Mouse (Mus musculus): ENCODE data around the gene Erp27.
"Not testable (repeated sequence)": the region's sequence is repeated elsewhere in the genome, so short reads cannot be mapped to it uniquely, and the experiment has no call there.

Gene Erp27

DNA sequence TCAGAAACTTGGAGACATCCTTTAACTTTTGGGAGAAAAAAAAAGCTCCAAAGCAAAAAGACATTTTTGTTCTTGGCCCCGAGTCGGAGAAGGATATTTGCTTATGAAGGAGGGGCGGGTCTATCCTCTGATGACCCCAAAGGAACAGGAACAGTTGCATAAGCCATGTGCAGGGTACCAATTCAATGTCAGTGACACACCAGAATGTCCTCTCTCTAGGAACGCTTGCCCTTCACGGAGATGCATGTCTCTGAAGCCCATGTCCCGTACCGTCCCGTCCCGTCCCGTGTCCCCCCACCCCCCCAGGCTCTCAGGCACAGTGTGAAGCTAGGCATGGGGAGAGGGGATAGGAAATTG is 15.1 kb downstream of the Erp27 start:
- no peak for DNase-seq (ENCODE audit: low read depth)

GRCm38 (mm10) chr6:136906283-136906936 is 15.6 kb downstream of the Erp27 start:
- DNase-seq (ENCODE audit: low read depth): no peak

DNA sequence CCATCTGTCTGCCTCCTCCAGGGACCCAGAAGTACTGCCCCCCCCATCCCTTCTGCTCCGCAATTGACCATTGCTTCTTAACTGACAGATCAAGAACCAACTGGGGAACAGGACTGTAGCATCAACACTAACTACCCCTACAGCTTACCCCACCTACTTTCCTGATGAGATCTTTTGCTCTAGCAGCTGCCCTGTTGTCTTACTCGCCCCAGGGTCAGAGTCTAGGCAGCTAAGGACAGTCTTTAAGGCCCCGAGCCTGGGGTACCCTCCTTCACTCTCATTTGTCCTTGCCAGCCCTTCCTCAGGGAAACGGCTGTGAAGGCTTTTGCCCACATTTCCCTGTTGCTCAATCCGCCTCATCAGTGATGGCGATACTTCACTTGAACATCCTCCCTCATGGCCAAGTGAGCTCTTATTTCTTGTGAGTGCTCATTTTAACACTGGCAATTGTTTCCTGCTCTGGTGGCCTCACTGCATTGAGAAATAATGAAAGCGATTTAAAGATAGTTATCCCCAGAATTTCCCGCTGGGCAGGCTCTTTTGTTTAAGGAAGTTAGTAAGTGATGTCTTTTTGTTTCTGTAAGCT is 18.0 kb downstream of the Erp27 start:
- no peak for DNase-seq (ENCODE audit: low read depth)

GRCm38 (mm10) chr6:136902527-136902926 is 19.5 kb downstream of the Erp27 start:
- DNase-seq (ENCODE audit: low read depth): peak; percentile 52

GRCm38 (mm10) chr6:136901010-136901409 is 21.0 kb downstream of the Erp27 start:
- DNase-seq (ENCODE audit: low read depth): no peak

DNA sequence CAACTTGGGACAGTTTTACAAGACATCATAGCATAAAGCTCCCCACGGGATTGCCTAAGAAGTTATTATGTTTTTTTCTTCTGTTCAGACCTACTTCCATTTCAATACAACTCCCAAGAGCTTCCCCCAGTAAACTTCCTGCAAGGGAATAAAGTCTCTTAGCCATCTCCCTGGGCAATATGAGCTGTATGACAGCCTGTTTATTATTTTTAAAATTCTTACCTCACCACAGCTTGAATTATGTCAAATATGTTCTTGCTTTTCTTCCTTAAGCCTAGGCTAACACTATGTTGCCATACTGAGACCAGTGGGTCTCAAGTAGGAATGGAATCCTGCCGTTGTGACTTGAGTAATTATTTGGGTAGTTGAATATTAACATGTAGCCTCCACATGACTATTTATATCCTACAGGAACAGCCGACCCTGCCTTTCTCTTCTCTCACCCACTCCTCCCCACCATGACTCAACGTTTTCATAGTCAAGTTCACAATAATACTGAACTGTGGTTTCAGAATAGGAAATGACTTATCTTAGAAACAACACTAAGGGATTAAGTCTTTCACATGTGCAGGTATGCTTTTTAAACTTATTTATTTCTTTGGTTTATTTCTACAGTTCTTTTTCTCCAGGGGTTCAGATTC is 21.5 kb downstream of the Erp27 start:
- DNase-seq (ENCODE audit: low read depth): peak; percentile 46

DNA sequence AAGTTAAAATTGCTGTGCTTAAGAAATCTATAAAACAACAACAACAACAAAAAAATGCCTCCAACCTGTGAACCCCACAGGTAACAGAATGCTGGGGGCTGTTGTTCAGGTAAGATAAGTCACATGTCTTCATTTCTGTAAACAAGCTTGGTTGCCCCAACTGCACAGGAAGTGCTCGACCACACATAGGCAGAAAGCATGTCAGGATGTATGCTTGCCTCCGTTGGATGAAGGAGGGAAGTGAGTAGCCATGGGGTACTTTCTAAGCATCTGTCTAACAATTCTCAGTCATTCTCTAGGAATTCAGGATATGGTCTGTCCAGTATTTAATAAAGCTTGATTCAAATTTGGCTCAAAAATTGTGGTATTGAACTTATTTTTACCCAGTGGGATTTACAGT is 23.0 kb downstream of the Erp27 start:
- DNase-seq (ENCODE audit: low read depth): peak; percentile 56

DNA sequence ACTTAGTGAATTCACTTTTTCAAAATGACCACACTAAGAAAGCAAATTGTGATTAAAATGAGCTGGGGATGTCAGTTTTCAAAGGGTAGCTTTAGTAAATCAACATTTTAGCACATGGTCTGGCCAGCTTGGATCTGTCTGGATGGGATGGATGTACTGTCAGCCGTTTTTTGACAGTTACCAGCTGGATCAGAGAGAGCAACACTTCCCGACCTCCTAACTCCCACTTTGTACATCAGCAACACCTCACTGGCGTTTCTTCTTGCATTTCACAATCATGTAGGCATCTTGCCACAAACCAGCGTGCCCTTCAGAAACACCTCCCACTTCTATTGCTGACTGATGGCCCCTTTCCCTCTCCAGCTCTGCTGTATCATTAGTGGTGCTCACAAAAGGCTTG is 23.8 kb downstream of the Erp27 start:
- DNase-seq (ENCODE audit: low read depth): no peak

DNA sequence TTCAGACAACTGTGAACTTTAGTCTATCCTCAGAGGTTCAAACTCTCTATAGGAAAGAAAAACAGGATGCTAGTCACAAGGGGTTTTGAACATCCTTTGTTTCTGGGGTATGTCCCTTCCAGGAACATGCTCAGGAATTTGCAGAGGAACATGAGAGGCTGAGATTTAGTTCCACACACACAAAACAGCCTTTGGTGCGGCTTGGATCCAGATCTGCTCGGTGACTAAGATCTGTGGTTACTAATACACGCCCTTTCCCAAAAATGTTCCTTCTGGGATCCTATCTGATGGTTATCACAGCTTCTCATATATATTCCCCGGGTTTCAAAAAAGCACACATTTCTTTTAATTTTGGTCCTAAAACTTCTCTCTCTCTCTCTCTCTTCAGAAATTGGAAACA is 24.2 kb downstream of the Erp27 start:
- DNase-seq (ENCODE audit: low read depth): no peak

GRCm38 (mm10) chr6:136894532-136895339 is 27.2 kb downstream of the Erp27 start:
- DNase-seq (ENCODE audit: low read depth): no peak

DNA sequence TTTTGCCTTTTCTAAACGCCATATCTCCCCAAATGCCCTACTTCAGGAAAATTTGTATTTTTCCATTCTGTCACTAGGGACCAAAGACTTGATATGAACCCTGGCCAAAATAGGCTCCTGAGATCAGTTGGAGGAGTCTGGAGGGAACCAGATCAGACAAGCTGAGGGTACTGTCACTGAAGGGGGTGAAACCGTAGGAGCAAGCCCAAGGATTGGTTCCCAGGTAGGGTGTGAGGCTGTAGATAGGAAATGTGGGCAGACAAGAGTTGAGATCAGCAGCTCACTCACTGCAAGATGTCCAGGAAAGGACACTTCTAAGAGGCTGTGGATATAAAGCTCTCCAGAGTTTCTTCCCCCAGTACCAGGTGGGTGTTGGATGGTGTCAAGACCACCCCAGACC is 30.0 kb downstream of the Erp27 start:
- no peak for DNase-seq (ENCODE audit: low read depth)

GRCm38 (mm10) chr6:136889554-136889953 is 32.4 kb downstream of the Erp27 start:
- no peak for DNase-seq (ENCODE audit: low read depth)

GRCm38 (mm10) chr6:136889067-136889466 is 32.9 kb downstream of the Erp27 start:
- DNase-seq (ENCODE audit: low read depth): no peak

- DNase-seq (ENCODE audit: low read depth): no peak
These were observed 34.1 kb downstream of the Erp27 start for GRCm38 (mm10) chr6:136887854-136888253.

DNA sequence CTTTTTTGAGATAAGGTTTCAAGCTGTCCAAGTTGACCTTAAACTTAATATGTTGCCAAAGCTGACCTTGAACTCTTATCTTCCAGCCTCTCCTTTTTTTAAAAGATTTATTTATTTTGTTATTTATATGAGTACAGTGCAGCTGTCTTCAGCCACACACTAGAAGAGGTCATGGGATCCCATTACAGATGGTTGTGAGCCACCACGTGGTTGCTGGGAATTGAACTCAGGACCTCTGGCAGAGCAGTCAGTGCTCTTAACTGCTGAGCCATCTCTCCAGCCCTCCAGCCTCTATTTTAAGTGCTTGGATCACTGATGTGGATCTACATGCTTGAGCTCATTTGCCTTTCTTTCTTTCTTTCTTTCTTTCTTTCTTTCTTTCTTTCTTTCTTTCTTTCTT is 37.2 kb downstream of the Erp27 start:
- DNase-seq (ENCODE audit: low read depth): not testable (repeated sequence)

GRCm38 (mm10) chr6:136883961-136884360 is 38.0 kb downstream of the Erp27 start:
- no peak for DNase-seq (ENCODE audit: low read depth)

- no peak for DNase-seq (ENCODE audit: low read depth)
These were observed 38.5 kb downstream of the Erp27 start for GRCm38 (mm10) chr6:136883431-136883915.

GRCm38 (mm10) chr6:136881678-136882077 is 40.3 kb downstream of the Erp27 start:
- no peak for DNase-seq (ENCODE audit: low read depth)

DNA sequence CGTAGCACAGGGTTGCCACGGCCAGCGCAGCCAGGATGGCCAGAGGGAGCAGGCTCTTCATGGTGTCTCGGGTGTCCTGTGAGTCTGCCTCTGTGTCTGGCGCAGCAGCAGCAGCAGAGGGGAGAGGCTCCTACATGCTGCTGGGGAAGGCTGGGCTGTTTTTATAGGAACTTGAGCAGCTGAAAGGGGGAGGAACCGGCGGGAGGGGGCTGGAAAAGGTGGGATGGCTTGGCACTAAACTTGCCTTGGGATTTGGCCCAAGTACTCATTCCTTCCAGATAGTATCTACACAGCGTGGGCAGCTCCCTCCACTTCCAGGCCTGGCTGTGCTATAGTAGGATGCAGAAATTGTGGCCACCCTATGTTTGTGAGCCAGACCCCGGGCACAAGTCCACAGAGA is 46.3 kb downstream of the Erp27 start, which contains the start of gene Mgp:
Mgp (minus strand) TSS at position 154 of the 400 bp plus-strand sequence.
- no peak for DNase-seq (ENCODE audit: low read depth)

GRCm38 (mm10) chr6:136874599-136874998 is 47.4 kb downstream of the Erp27 start:
- no peak for DNase-seq (ENCODE audit: low read depth)

DNA sequence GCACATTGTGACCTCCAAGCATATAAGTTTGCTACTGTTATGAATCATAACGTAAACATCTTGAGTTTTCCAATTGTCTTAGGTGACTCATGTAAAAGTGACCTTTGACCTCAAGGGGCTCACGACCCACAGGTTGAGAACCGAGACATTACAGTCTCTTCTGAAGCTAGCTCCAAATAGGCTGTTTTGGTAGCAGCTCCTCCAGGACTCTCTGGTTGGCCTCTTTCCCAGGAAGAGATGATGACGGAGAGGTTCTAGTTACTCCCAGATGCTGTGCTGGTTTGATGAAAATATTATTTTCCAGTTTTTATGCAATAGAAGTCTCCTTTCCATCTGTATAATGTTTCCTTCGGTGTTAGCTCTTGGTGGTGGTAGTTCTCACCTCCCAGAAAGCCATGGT is 53.1 kb downstream of the Erp27 start:
- DNase-seq (ENCODE audit: low read depth): no peak

DNA sequence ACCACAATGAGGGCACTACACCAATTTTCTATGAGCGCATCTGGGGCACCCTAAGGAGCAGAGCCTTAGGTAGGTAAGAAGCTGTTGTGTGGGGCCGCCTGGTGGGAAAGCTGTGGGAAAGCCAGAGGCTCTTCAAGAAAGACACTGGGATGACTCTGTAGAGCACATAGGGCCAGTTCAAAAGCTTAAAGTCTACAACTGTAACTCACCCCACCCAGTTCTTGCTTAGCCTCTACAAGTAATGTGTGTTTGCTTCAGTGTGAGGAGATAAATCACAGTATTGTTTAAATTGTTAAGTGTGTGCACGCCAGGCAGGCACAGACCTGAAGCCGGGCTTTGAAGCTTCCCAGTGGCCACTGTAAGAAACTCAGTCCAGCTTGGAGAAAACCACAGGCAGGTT is 55.8 kb downstream of the Erp27 start:
- DNase-seq (ENCODE audit: low read depth): no peak

- no peak for DNase-seq (ENCODE audit: low read depth)
These were observed 56.6 kb downstream of the Erp27 start for GRCm38 (mm10) chr6:136865360-136865759.

Measured in induced T-regulatory cell, adult 2 months (primary cell).